Mouse (Mus musculus) 3T3-L1 (cell line): Measurements from ENCODE around the gene Neurl4.
"Not testable (repeated sequence)": the region's sequence is repeated elsewhere in the genome, so short reads cannot be mapped to it uniquely, and the experiment has no call there.

Experiments used
- DNase-seq: peaks from one replicate; pipeline ENCODE4 v3.0.0-alpha.2; 2015; ENCODE audit warnings: low read depth, low spot score

Neurl4 gene

GRCm38 (mm10) chr11:69900471-69901405 is at the start of gene Neurl4, which contains the start of gene 2810408A11Rik:
Gene Neurl4 (plus strand): TSS chr11:69901072.
Gene 2810408A11Rik (minus strand): TSS chr11:69900987.
- DNase-seq, result peak; percentile 96

- peak; percentile 5 for DNase-seq
These were observed 46.9 kb upstream of the Neurl4 start for GRCm38 (mm10) chr11:69853994-69854393.

DNA sequence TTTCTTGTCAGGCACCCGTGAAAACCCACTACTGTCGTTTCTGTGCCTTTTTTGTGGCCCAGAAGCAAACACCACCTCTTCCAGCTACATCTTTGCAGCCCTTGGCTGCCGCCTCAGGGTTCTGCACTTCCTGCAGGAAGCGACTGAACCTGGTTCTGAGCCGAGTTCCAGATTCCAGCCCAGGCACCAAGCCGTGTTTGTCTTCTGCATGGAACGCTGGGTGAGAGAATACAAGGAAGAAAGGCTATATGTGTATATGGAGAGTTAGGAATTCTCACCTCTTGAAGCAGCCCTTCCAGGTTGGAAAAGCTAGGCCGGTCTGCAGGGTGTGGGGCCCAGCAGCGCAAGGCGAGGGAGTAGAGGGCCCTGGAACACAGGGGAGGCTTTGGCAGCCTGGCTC is 46.2 kb upstream of the Neurl4 start:
- DNase-seq, result no peak

DNA sequence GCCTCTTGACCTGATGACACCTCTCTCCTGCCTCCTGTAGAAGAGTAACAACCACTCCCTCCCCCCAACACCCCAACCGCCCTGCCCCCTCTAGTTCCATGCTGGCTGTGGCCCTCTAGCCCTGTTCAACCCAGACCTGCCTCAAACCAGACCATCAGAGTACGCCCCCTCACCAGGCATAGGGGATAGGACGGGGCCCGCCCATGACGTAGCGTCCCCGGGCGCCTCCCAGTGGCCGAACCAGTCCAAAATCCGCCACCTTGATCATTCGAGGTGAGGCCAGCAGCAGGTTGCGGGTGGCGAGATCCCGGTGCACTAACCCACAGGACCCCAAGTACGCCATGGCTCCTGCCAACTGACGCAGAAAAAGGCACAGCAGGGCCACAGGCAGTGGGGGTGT is 45.5 kb upstream of the Neurl4 start:
- no peak for DNase-seq

DNA sequence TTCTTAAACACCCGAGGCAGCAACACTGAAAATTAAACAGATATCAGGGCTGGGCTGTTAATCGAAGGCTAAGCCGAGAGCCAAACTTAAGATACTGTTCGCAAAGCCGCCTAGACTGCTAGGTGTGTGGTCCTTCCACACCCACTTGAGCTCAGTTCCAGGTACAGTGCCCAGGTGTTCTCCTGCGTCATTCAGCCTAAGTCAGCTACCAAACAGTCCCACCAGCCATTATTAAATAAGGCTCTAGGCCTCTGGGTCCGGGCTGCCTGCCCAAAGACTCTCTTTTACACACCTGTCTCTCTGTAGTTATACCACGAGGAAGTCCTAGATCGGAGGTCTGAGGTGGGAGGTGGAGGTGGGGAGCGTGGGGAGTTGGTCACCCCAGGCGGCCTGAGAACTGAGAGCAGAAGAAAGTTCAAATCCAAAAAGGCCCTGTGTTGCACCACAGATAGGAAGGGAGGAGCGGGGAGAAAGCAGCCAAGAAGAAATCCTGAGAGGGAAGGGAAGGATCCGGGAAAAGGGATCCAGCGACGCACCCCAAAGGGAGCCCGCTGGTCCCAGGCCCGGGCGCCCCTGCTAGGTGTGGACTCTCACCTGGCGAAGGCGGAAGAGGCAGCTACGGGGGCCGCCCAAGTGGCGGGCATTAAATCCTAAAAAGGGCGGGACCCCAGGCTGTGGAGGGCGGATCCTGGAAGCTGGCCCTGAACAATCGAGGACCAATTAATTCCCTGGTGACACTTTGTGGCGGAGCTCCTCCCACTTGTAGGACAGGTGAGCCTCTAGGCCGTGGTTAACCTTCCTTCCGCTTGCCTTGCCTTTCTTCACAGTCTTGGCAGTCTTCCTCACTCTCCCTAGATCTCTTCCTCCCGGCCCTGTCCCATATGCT is 42.5 kb upstream of the Neurl4 start, which contains the start of gene Tnk1:
Gene Tnk1, minus strand, starts transcription at position 618 of the 886 bp plus-strand sequence.
- no peak for DNase-seq

DNA sequence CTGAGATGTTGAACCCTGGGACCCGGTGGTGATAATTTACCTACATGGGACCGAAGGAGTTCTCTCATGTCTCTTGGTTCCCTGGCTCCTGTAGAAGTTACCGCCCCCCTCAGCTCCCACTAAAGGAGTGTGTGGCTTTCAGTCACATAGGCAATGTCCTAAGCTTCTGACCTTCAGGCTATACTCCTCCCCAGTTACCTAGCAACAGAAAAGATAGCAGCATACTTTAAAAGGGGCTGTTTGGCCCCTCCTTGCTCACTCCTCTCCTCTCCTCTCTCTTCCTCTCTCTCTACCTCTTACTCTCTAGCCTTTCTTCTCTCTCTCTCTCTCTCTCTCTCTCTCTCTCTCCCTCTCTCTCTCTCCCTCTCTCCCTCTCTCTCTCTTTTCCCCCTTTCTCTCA is 37.1 kb upstream of the Neurl4 start:
- not testable (repeated sequence) for DNase-seq

GRCm38 (mm10) chr11:69864138-69864860 is 36.6 kb upstream of the Neurl4 start:
- no peak for DNase-seq

DNA sequence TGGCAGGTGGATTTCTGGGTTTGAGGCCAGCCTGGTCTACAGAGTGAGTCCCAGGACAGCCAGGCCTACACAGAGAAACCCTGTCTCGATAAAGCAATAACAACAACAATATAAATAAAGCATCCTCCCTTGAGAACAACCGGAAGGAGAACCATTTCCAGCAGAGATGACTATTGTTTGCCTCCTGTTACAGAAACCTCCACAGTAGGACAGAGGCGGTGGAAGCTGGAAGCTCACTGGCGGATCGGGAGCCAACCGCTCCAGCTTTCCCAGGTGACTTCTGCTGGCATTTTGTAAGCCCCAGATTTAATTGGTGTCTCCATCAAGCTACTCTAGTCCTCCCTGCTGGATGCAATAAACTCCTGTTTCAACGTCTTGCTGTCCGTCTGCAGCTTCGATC is 35.3 kb upstream of the Neurl4 start:
- DNase-seq, result no peak

- DNase-seq, result no peak
These were observed 33.5 kb upstream of the Neurl4 start for GRCm38 (mm10) chr11:69867335-69867734.

GRCm38 (mm10) chr11:69870289-69871069 is 30.4 kb upstream of the Neurl4 start:
- DNase-seq, result no peak

DNA sequence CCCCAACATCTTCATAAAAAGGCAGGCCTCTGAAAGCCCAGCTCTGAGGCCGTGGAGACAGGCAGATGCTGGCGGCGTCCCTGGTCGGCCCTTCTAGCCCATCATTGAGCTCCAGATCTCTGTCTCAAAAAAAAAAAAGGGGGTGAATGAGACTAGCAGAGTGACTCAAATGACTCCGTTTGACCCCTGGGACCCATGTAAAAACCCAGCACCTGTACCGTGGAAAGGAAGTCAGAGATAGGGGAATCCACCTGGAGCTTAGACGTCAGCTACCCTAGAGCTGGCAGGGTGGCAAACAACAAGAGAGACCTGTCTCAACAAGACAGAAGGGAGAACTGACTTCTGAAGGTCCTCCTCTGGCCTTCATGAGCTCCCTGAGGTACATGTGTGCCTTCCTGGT is 29.1 kb upstream of the Neurl4 start:
- DNase-seq, result no peak

DNA sequence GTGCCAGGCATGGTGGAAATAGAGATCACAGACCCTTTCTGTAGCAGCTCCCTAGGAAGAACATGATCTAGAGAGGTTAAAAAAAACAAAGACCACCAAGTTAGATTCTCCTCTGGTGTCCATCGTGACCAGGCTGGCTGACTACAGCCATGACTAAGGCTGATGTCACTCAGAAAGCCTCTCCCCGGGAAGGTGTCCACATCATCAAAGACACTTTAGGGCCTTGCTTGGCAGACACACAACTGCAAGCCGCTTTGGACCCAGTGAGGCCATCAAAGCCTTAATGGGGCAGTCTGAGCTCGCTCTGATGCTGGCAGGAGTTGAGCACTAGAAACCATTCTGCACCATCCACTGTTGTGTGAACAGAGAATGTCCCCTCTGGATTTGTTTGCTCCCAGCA is 28.4 kb upstream of the Neurl4 start:
- peak; percentile 63 for DNase-seq

- DNase-seq, result peak; percentile 40
These were observed 24.7 kb upstream of the Neurl4 start for GRCm38 (mm10) chr11:69876186-69876585.

GRCm38 (mm10) chr11:69876867-69877266 is 24.0 kb upstream of the Neurl4 start:
- DNase-seq, result peak; percentile 93

DNA sequence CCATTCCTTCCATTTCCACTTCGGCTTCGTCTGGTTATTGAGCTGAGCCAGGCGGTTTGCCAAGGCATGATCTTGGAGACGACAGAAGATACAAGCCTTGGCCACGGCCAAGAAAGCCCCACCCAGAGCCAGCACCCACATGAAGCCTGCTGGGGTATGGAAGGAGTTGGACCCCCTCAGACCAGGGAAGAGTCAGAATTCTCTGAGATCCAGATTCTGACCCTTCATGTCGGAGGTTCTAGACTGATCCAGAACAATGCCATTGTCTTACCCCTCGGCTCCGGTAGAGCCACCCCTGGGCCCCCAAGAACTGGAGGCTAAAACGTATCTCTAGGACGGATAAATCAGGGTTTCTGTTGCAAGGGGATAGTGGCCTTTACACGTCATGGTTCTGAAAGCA is 23.0 kb upstream of the Neurl4 start, which contains the start of gene Tmem95:
Gene Tmem95, minus strand, starts transcription at position 141 of the 400 bp plus-strand sequence.
- no peak for DNase-seq

GRCm38 (mm10) chr11:69878399-69878798 is 22.5 kb upstream of the Neurl4 start:
- DNase-seq, result peak; percentile 54

GRCm38 (mm10) chr11:69878952-69879351 is 21.9 kb upstream of the Neurl4 start:
- DNase-seq, result no peak

GRCm38 (mm10) chr11:69879711-69880110 is 21.2 kb upstream of the Neurl4 start:
- DNase-seq, result no peak

DNA sequence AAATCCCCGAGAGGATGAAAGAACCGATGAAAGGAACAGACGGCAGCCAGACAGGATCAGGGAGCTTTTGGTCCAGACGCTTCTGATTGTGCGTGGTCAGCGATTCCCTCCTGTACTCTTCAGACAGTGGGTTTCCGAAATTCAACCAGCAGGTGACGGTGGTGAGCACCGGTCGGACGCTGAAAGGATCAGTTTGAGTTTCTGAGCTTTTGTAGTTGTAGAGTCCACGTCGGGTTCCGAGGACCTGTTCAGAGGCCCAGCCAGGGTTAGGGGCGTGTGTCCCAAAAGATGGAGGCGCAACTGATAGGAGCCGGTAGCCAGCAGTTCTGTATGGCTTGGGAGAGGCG is 20.4 kb upstream of the Neurl4 start:
- DNase-seq, result peak; percentile 94

DNA sequence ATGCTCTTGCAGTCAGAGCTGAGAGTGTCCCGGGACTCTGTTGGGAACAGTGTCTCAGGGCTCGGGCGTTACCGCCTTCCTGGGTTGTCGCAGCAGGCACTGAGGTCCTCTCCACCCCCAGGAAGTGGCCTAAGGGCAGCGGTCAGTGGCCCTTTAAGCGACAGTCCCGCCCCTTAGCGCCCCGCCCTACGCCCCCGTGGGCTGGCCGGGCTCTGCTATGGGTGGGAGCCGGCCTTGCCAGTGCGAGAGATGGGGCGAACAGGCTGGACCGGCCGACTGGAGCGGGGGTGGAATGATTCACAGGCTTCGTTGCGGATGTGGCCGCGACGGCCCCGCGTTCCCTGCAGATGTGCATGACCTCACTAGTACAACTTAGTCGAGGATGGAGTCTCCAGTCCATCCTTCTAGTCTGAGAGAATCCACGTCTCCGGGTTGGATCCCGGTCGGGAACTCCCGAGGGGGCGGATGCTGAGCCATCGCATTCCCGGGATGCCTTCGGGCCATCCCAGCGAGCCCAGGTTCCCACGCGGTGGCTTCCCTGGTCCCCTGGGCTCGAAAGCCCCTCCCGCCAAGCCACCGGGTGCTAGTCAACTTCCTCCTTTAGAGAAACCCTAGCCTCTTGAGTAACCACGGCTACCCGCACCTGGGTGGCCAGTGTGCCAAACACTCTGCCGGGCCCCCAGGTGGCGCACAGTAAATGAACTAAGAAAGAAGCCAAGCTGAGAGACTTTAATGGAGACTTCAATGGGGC is 19.8 kb upstream of the Neurl4 start, which contains the start of gene Kctd11:
Gene Kctd11, minus strand, starts transcription at position 554 of the 751 bp plus-strand sequence.
- peak; percentile 86 for DNase-seq
